ENCODE assay signal across 11 mouse cellular contexts in genomic region chr14:25478755-25479154, GRCm38 (mm10). TPM values are rescaled to one million over a fixed set of nuclear protein-coding genes. Genes with fewer than 3 reads are reported as not detected.
DNase-seq lines count a peak whose midpoint lies in the region; ATAC-seq and TF ChIP-seq lines count a peak whose summit lies in the region.
"Had no signal": no experiment of that assay in that cellular context is flagged by ENCODE, and none has a peak within 500 bp of the region (broad histone marks: within the 10 kb centered on the region; RNA-seq: fewer than 3 reads in every experiment).

No protein-coding gene starts in this region.

- H3K4me3 ChIP-seq in heart, embryonic 11.5 days (ENCODE audit: low read depth, low read length), result no peak overlapping the region
- no peak overlapping the region for H3K4me3 ChIP-seq in intestine, postnatal 0 days (ENCODE audit: low read depth, low read length)
- H3K4me3 ChIP-seq: embryonic facial prominence, embryonic 15.5 days had no signal

- H3K4me1 ChIP-seq in heart, embryonic 11.5 days (ENCODE audit: control insufficient read depth, insufficient read depth, low read length), result peaks cover 90% of the 10 kb centered on the region
- peaks cover 36% of the 10 kb centered on the region for H3K4me1 ChIP-seq in intestine, postnatal 0 days (replicated peaks; ENCODE audit: control insufficient read depth, insufficient read depth, low read length)

- no peaks in the 10 kb centered on the region for H3K27me3 ChIP-seq in heart, embryonic 11.5 days (ENCODE audit: control insufficient read depth, insufficient read depth, low read length)
- no peaks in the 10 kb centered on the region for H3K27me3 ChIP-seq in intestine, postnatal 0 days (replicated peaks; ENCODE audit: control insufficient read depth, insufficient read depth, low read length)
- H3K27me3 ChIP-seq: embryonic facial prominence, embryonic 15.5 days had no signal

- no peaks in the 10 kb centered on the region for H3K9me3 ChIP-seq in heart, embryonic 11.5 days (replicated peaks; ENCODE audit: control insufficient read depth, low read length)
- no peaks in the 10 kb centered on the region for H3K9me3 ChIP-seq in intestine, postnatal 0 days (ENCODE audit: control insufficient read depth)
- H3K9me3 ChIP-seq: embryonic facial prominence, embryonic 15.5 days had no signal

- no peak for ATAC-seq in heart, embryonic 11.5 days (replicated peaks; ENCODE audit: insufficient number of reproducible peaks, low FRiP score, low TSS enrichment)
- ATAC-seq in intestine, postnatal 0 days, result no peak
- ATAC-seq in megakaryocyte progenitor cell, adult 5-6 weeks (replicated peaks; ENCODE audit: poor library complexity), result no peak

- WGBS in heart, embryonic 11.5 days (ENCODE audit: insufficient replicate concordance), result 84% methylated on average over 9 of the region's 9 CpGs
- WGBS in intestine, postnatal 0 days, result 72% methylated on average over 9 of the region's 9 CpGs

- TF ChIP-seq CTCF in intestine, postnatal 0 days (IDR thresholded peaks at IDR 0.05; ENCODE audit: low read depth), result no peak

- H3K36me3 ChIP-seq in heart, embryonic 11.5 days (ENCODE audit: control insufficient read depth, insufficient read depth, low read length), result no peaks in the 10 kb centered on the region
- H3K36me3 ChIP-seq in intestine, postnatal 0 days (ENCODE audit: control insufficient read depth, insufficient read depth), result peaks cover 4% of the 10 kb centered on the region; the same call in 1 of the 2 replicates
- H3K36me3 ChIP-seq: embryonic facial prominence, embryonic 15.5 days had no signal

- H3K4me2 ChIP-seq in heart, embryonic 11.5 days, result no peak overlapping the region
- no peak overlapping the region for H3K4me2 ChIP-seq in intestine, postnatal 0 days (replicated peaks; ENCODE audit: low read depth)
- H3K4me2 ChIP-seq: embryonic facial prominence, embryonic 15.5 days; lung, embryonic 14.5 days had no signal

- no peak overlapping the region for H3K27ac ChIP-seq in heart, embryonic 11.5 days (ENCODE audit: low read depth, low read length)
- H3K27ac ChIP-seq in intestine, postnatal 0 days (ENCODE audit: low read depth, low read length), result 0 out of 2 replicates have a peak overlapping the region, but pooled peaks have one; percentile 28
- H3K27ac ChIP-seq: embryonic facial prominence, embryonic 15.5 days had no signal

- peak overlapping the region; percentile 43; the same call in 1 of the 2 replicates for H3K9ac ChIP-seq in heart, embryonic 11.5 days (ENCODE audit: low read depth, low read length)
- H3K9ac ChIP-seq in intestine, postnatal 0 days (ENCODE audit: low read depth, low read length), result no peak overlapping the region
- H3K9ac ChIP-seq: embryonic facial prominence, embryonic 15.5 days; lung, embryonic 14.5 days had no signal

- DNase-seq in heart, adult 9 months (ENCODE audit: low spot score in 2 of 2), result no peak
- DNase-seq in right cerebral cortex, postnatal 10 days (ENCODE audit: low spot score in 2 of 2), result peak; percentile 73
- DNase-seq in right cerebral cortex, adult 2 months (ENCODE audit: low spot score in 2 of 2), result no peak
- no peak for DNase-seq in kidney, postnatal 10 days
- DNase-seq in thymus, postnatal 4 days, result no peak
- DNase-seq: lung, embryonic 14.5 days; right cerebral cortex, postnatal 25 days had no signal

RNA-seq across cellular contexts. Expression of gene Zmiz1, which starts 19.8 kb away (rescaled TPM):
- 34.9 and 36.2 TPM in 2 replicates for polyA plus RNA-seq in heart, embryonic 11.5 days (2014; fragmentation: Nextera tagmentation; extraction: Ambion mirVana)
- 12.4 and 13.5 TPM in 2 replicates for polyA plus RNA-seq in intestine, postnatal 0 days (2015; fragmentation: Nextera tagmentation; extraction: Ambion mirVana)
- total RNA-seq in megakaryocyte progenitor cell, adult 5-6 weeks (2015), result 70.0 and 79.1 TPM in 2 replicates
- total RNA-seq in megakaryocyte progenitor cell, adult 5-6 weeks (2017), result 8.2 and 9.3 TPM in 2 replicates

Comparison
In these comparisons a context has a peak if more than half of its experiments do, and no peak if none do; other contexts are left out.
1. DNase-seq: peak in right cerebral cortex, postnatal 10 days (2 of 2); none in heart, adult 9 months (0 of 2), right cerebral cortex, adult 2 months (0 of 2), kidney, postnatal 10 days (single experiment) and thymus, postnatal 4 days (single experiment).